ENCODE assay signal across 9 mouse cellular contexts in genomic region chr6:37276834-37277715, GRCm38 (mm10). TPM values are rescaled to one million over a fixed set of nuclear protein-coding genes. Genes with fewer than 3 reads are reported as not detected.
DNase-seq lines count a peak whose midpoint lies in the region; ATAC-seq lines count a peak whose summit lies in the region.
"Had no signal": no experiment of that assay in that cellular context is flagged by ENCODE, and none has a peak within 500 bp of the region (broad histone marks: within the 10 kb centered on the region; RNA-seq: fewer than 3 reads in every experiment).

No protein-coding gene starts in this region.

- H3K9ac ChIP-seq in hindbrain, embryonic 13.5 days, result no peak overlapping the region
- peak overlapping the region; percentile 19; the same call in 1 of the 2 replicates for H3K9ac ChIP-seq in heart, embryonic 13.5 days
- H3K9ac ChIP-seq: midbrain, embryonic 13.5 days had no signal

- H3K27ac ChIP-seq in hindbrain, embryonic 13.5 days, result peak overlapping the region; percentile 35
- H3K27ac ChIP-seq in hindbrain, embryonic 10.5 days, result no peak overlapping the region
- H3K27ac ChIP-seq in heart, embryonic 13.5 days (replicated peaks), result peak overlapping the region; percentile 65
- H3K27ac ChIP-seq: midbrain, embryonic 13.5 days had no signal

- ATAC-seq in hindbrain, embryonic 13.5 days (ENCODE audit: low FRiP score), result no peak
- ATAC-seq in heart, embryonic 13.5 days (ENCODE audit: extremely low read depth, insufficient number of reproducible peaks, low FRiP score, low TSS enrichment), result no peak
- ATAC-seq: midbrain, embryonic 13.5 days had no signal

- WGBS in hindbrain, embryonic 13.5 days, result 62% methylated on average over 6 of the region's 6 CpGs
- WGBS in hindbrain, embryonic 10.5 days, result 51% methylated on average over 6 of the region's 6 CpGs
- WGBS in heart, embryonic 13.5 days, result 39% methylated on average over 6 of the region's 6 CpGs

- H3K36me3 ChIP-seq in hindbrain, embryonic 13.5 days, result no peaks in the 10 kb centered on the region
- no peaks in the 10 kb centered on the region for H3K36me3 ChIP-seq in hindbrain, embryonic 10.5 days
- no peaks in the 10 kb centered on the region for H3K36me3 ChIP-seq in heart, embryonic 13.5 days
- H3K36me3 ChIP-seq: midbrain, embryonic 13.5 days had no signal

- no peaks in the 10 kb centered on the region for H3K9me3 ChIP-seq in hindbrain, embryonic 13.5 days
- no peaks in the 10 kb centered on the region for H3K9me3 ChIP-seq in hindbrain, embryonic 10.5 days
- no peaks in the 10 kb centered on the region for H3K9me3 ChIP-seq in heart, embryonic 13.5 days
- H3K9me3 ChIP-seq: midbrain, embryonic 13.5 days had no signal

- H3K27me3 ChIP-seq in hindbrain, embryonic 13.5 days, result no peaks in the 10 kb centered on the region
- no peaks in the 10 kb centered on the region for H3K27me3 ChIP-seq in hindbrain, embryonic 10.5 days (ENCODE audit: insufficient read depth, poor library complexity, severe bottlenecking)
- no peaks in the 10 kb centered on the region for H3K27me3 ChIP-seq in heart, embryonic 13.5 days (replicated peaks)
- H3K27me3 ChIP-seq: midbrain, embryonic 13.5 days had no signal

- DNase-seq in hindbrain, embryonic 10.5 days (ENCODE audit: low spot score), result no peak
- DNase-seq in MN1 (ENCODE audit: low spot score), result peak; percentile 68
- DNase-seq in cerebellum, postnatal 10 days, result peak; percentile 54 to 70
- DNase-seq in right cerebral cortex, postnatal 4 days, result no peak
- DNase-seq in spleen, postnatal 10 days (ENCODE audit: low spot score in 2 of 2), result no peak
- DNase-seq in thymus, postnatal 10 days (ENCODE audit: low spot score in 2 of 2), result no peak

- H3K4me2 ChIP-seq in hindbrain, embryonic 13.5 days, result no peak overlapping the region
- H3K4me2 ChIP-seq in heart, embryonic 13.5 days, result no peak overlapping the region
- H3K4me2 ChIP-seq: midbrain, embryonic 13.5 days had no signal

- peaks cover 9% of the 10 kb centered on the region for H3K4me1 ChIP-seq in hindbrain, embryonic 13.5 days (replicated peaks)
- H3K4me1 ChIP-seq in hindbrain, embryonic 10.5 days (replicated peaks), result peaks cover 8% of the 10 kb centered on the region
- H3K4me1 ChIP-seq in heart, embryonic 13.5 days, result peaks cover 36% of the 10 kb centered on the region

- no peak overlapping the region for H3K4me3 ChIP-seq in hindbrain, embryonic 13.5 days
- no peak overlapping the region for H3K4me3 ChIP-seq in hindbrain, embryonic 10.5 days
- no peak overlapping the region for H3K4me3 ChIP-seq in heart, embryonic 13.5 days
- H3K4me3 ChIP-seq: midbrain, embryonic 13.5 days had no signal

RNA-seq across cellular contexts. Expression of gene Dgki, which starts 22.9 kb away (rescaled TPM):
- 5.2 and 5.9 TPM in 2 replicates for polyA plus RNA-seq in hindbrain, embryonic 13.5 days (2015; fragmentation: Nextera tagmentation; extraction: Ambion mirVana)
- 0.39 and 1.0 TPM in 2 replicates for polyA plus RNA-seq in hindbrain, embryonic 10.5 days (2016; fragmentation: Nextera tagmentation; extraction: Ambion mirVana)
- 0.51 and 0.63 TPM in 2 replicates for polyA plus RNA-seq in heart, embryonic 13.5 days (2015; fragmentation: Nextera tagmentation; extraction: Ambion mirVana)

Comparison
In these comparisons a context has a peak if more than half of its experiments do, and no peak if none do; other contexts are left out.
1. DNase-seq: peak in MN1 (single experiment) and cerebellum, postnatal 10 days (2 of 2); none in hindbrain, embryonic 10.5 days (single experiment), right cerebral cortex, postnatal 4 days (single experiment), spleen, postnatal 10 days (0 of 2) and thymus, postnatal 10 days (0 of 2).